Mouse (Mus musculus): ENCODE data around the gene Atp11a.

DNA sequence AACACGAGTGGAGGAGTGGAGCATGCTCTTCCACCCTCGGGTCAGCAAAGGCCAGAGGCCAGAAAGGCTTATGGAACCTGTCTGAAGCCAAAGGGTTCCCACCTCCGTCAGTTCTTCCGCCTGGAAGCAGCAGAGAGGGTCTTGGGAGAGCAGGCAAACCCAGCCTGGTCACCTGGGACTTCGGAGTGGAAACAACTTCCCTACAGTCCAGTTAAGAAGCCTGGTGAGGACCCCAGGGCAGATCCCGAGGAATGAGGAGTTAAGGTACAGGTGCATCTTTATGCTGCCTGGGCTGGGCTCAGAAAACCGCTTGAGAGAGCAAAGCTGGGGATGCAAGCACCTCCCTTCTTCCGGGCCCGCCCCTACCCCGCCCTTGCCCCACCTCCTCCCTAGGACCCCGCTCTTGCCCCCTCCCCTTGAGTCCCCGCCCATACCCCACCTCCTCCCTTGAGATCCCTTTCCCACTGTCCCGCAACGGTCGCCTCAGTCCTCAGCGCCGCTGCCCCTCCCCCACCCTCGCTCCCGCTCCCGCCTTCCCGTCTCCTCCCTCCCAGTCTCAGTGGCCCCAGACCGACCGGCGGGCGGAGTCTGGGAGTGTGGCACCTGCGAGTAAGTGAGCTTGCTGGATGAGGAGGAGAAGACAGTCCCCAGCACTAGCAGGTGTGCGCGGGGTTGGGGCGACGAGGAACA lies 116.7 kb downstream of the Atp11a start, which contains the start of gene Mcf2l:
- no peak for TF ChIP-seq TBP (conservative IDR thresholded peaks at IDR 0.05; ENCODE audit: low read depth, low read length)
- no peak for TF ChIP-seq GABPA (IDR thresholded peaks at IDR 0.05; ENCODE audit: insufficient replicate concordance, low read depth, low read length)
- TF ChIP-seq CTCF (conservative IDR thresholded peaks at IDR 0.05 in 1 of 2, IDR thresholded peaks at IDR 0.05 in 1 of 2; ENCODE audit: low read depth in 2 of 2, low read length in 2 of 2) = no peak
- TF ChIP-seq SMC3 (IDR thresholded peaks at IDR 0.05; ENCODE audit: low read depth, low read length) = no peak
